Mouse (Mus musculus): ENCODE measurements around the gene Steap2.

Gene Steap2

GRCm38 (mm10) chr5:5668920-5669319, 25.5 kb downstream of the Steap2 start:
- no peak for DNase-seq (ENCODE audit: extremely low read depth, insufficient read length, low spot score)

GRCm38 (mm10) chr5:5664371-5664926, 29.9 kb downstream of the Steap2 start:
- DNase-seq (ENCODE audit: extremely low read depth, insufficient read length, low spot score): no peak

GRCm38 (mm10) chr5:5663655-5664370, 30.6 kb downstream of the Steap2 start, which contains the start of gene Cfap69:
Gene Cfap69 (minus strand): TSS chr5:5664239.
- no peak for DNase-seq (ENCODE audit: extremely low read depth, insufficient read length, low spot score)

GRCm38 (mm10) chr5:5663057-5663456, 31.3 kb downstream of the Steap2 start:
- no peak for DNase-seq (ENCODE audit: extremely low read depth, insufficient read length, low spot score)

GRCm38 (mm10) chr5:5658680-5659079, 35.7 kb downstream of the Steap2 start:
- no peak for DNase-seq (ENCODE audit: extremely low read depth, insufficient read length, low spot score)

- no peak for DNase-seq (ENCODE audit: extremely low read depth, insufficient read length, low spot score)
Observed at GRCm38 (mm10) chr5:5657932-5658331, 36.4 kb downstream of the Steap2 start.

- DNase-seq (ENCODE audit: extremely low read depth, insufficient read length, low spot score): peak; percentile 63
Observed at GRCm38 (mm10) chr5:5648817-5649569, 45.4 kb downstream of the Steap2 start.

- DNase-seq (ENCODE audit: extremely low read depth, insufficient read length, low spot score): no peak
Observed at GRCm38 (mm10) chr5:5646173-5646572, 48.2 kb downstream of the Steap2 start.

- no peak for DNase-seq (ENCODE audit: extremely low read depth, insufficient read length, low spot score)
Observed at GRCm38 (mm10) chr5:5638496-5638895, 55.9 kb downstream of the Steap2 start.

- DNase-seq (ENCODE audit: extremely low read depth, insufficient read length, low spot score): no peak
Observed at GRCm38 (mm10) chr5:5625491-5625890, 68.9 kb downstream of the Steap2 start.

GRCm38 (mm10) chr5:5618329-5618728, 76.0 kb downstream of the Steap2 start:
- DNase-seq (ENCODE audit: extremely low read depth, insufficient read length, low spot score): no peak
